Mouse (Mus musculus) spleen, adult 2 months (tissue): Measurements from ENCODE around the gene Mtrex.

Source experiments
- CTCF ChIP-seq: fragments of 200-500 bp; IDR thresholded peaks from 2 replicates; pipeline ENCODE4 v1.5.1; 2011; ENCODE audit warnings: mild to moderate bottlenecking, inconsistent platforms; ENCODE audit not compliant: insufficient read depth, insufficient read length, insufficient replicate concordance; ENCODE audit errors: extremely low read depth
- POLR2A ChIP-seq: fragments of 200-500 bp; IDR thresholded peaks from 2 replicates; pipeline ENCODE4 v1.6.1; 2011; ENCODE audit warnings: low read depth, low read length, inconsistent platforms

DNA sequence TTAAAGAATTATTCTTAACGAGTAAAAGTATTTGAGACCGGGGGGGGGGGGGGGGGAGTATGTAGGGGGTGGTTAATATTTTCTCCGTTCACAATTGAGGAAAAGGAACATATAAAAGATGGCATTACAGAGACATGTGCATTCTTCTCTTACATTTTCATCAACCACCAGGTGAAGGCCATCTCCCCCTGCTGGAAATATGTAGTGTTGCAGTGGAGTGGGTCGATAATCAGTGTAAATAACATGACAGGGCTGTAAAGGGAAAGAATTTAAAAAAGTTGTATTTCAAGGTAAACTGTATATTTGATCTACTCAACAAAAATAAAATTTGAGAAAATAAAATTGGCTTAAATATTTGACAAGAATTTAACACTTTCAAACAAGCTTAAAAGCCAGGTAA lies 17.5 kb downstream of the Mtrex start:
- TF ChIP-seq CTCF, result peak; percentile 16; the same call in 1 of the 2 replicates
- TF ChIP-seq POLR2A, result no peak
